Mouse (Mus musculus) midbrain, embryonic 11.5 days (tissue): ENCODE data around the gene 1700067P10Rik. TPM values are rescaled to one million over a fixed set of nuclear protein-coding genes. Genes with fewer than 3 reads are reported as not detected.

Source experiments
- ATAC-seq: fragments of 200-750 bp; cut with Nextera tagmentation; 2 replicates; pipeline ENCODE4 v1.8.0; 2017; ENCODE audit warnings: moderate TSS enrichment, moderate library complexity; ENCODE audit not compliant: low FRiP score
- DNase-seq: peaks from one replicate; pipeline ENCODE4 v3.0.0; 2015; ENCODE audit warnings: low spot score; ENCODE audit errors: missing footprints
- H3K27ac ChIP-seq: fragments of 300-500 bp; sonication (generic); 2 replicates; pipeline ENCODE4 v1.5.1; 2014; ENCODE audit warnings: low read depth, low read length
- H3K27me3 ChIP-seq: fragments of 300-500 bp; sonication (generic); 2 replicates; pipeline ENCODE4 v1.6.1; 2014; ENCODE audit warnings: mild to moderate bottlenecking, low read length, moderate library complexity, mixed read lengths; ENCODE audit not compliant: control insufficient read depth, insufficient read depth
- H3K36me3 ChIP-seq: fragments of 300-500 bp; sonication (generic); 2 replicates; pipeline ENCODE4 v1.6.1; 2014; ENCODE audit warnings: mild to moderate bottlenecking, low read length, moderate library complexity, mixed read lengths; ENCODE audit not compliant: control insufficient read depth, insufficient read depth
- H3K4me1 ChIP-seq: fragments of 300-500 bp; sonication (generic); 2 replicates; pipeline ENCODE4 v1.6.1; 2014; ENCODE audit warnings: low read length; ENCODE audit not compliant: control insufficient read depth, insufficient read depth
- H3K4me2 ChIP-seq: fragments of 300-500 bp; sonication (generic); 2 replicates; pipeline ENCODE4 v1.6.1; 2014; ENCODE audit warnings: mild to moderate bottlenecking, moderate library complexity
- H3K4me3 ChIP-seq: fragments of 300-500 bp; sonication (generic); 2 replicates; pipeline ENCODE4 v1.5.1; 2014; ENCODE audit warnings: low read depth, low read length
- H3K9ac ChIP-seq: fragments of 300-500 bp; sonication (generic); 2 replicates; pipeline ENCODE4 v1.6.1; 2014; ENCODE audit warnings: low read length
- H3K9me3 ChIP-seq: fragments of 300-500 bp; sonication (generic); 2 replicates; pipeline ENCODE4 v1.6.1; 2016; ENCODE audit warnings: low read length; ENCODE audit not compliant: control insufficient read depth
- WGBS: fragments of 180-500 bp; shearing (Covaris S2); extraction: QIAGEN DNeasy Blood & Tissue Kit; methylation state at CpG from one replicate; pipeline ENCODE4 v1.1.7; 2014; 5-methylcytosine and 5-hydroxymethylcytosine counted together
- polyA plus RNA-seq: library from polyadenylated mRNA; unstranded; fragments of >200 nt; fragmentation: Nextera tagmentation; extraction: Ambion mirVana; gene quantifications from 2 replicates; pipeline ENCODE4 v1.2.1, GENCODE M21; 2014

Gene 1700067P10Rik
- not detected in 2 replicates for polyA plus RNA-seq

DNA sequence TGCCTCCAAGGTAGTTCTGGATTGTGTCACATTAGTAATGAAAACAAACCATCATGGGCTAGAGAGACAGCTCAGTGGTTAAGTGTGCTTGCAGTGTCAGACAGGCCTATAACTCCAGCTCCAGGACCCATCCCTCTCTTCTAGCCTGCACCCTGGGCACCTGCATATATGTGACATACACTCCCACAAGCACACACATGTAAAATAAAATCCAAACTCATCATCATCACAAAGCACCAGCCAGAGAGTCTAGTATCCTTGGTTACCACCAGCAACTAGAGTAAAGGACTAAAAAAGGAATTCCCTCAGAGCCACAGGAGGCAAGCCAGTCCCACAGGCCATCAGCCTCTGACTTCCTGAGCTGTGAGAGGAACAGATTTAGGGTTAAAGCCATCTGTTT is at the start of gene 1700067P10Rik:
TSS of gene 1700067P10Rik (plus strand) at position 301 of the 400 bp plus-strand sequence.
- H3K9me3 ChIP-seq, result peaks cover 4% of the 10 kb centered on the region; the same call in 1 of the 2 replicates
- ATAC-seq, result no peak
- no peaks in the 10 kb centered on the region for H3K36me3 ChIP-seq
- no peak for DNase-seq
- H3K4me3 ChIP-seq, result no peak within 1 kb of the TSS
- H3K9ac ChIP-seq, result no peak within 1 kb of the TSS
- H3K4me1 ChIP-seq, result no peaks in the 10 kb centered on the region
- no peak within 1 kb of the TSS for H3K4me2 ChIP-seq
- H3K27me3 ChIP-seq, result peaks cover 4% of the 10 kb centered on the region
- H3K27ac ChIP-seq, result no peak within 1 kb of the TSS

DNA sequence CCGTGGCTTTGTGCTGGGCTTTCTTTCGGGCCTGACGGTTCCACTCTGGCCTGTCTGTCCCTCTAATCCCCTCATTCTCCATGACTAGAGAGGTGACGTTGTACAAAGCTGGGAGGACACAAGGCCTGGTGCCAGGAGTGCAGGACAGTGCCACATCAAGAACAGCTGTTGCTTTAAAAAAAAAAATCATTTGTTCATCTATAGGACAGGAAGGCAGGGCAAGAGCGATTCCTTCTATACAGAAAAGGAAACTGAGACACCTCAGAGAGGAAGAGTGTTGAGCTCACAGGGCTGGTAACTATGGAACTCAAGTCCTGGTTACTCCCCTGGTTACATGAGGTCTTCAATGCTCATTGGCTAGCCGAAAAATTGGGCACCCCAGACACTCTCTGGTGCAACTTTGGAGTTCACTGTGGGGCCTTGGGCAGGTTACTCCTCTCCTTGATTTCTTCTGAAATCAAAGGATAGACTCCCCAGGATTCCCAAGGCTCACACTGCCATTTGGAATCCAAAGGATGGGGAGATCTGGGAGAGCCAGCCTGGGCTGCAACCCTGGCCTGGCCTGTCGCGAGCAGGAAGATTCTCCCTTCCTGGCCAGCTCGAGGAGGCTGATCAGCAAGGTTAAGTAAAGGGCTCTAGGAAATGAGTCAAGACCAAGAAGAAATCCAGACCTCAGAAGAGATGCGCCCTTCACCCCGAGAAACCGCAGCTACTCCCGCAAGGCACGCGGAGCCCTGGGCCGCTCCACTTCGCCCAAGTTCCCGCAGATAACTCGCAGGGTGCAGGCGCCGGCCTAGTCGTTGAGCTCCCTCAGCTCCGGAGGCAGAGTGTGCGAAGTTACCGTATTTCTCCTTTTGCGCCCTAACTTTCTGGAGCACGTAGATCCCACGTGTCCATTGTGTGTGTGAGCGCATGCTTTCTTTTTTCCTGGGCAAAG is 47.5 kb upstream of the 1700067P10Rik start:
- peak overlapping the region; percentile 24; the same call in 1 of the 2 replicates for H3K9ac ChIP-seq
- peak overlapping the region; percentile 13; the same call in 1 of the 2 replicates for H3K4me2 ChIP-seq
- 2% methylated on average over 29 of the region's 29 CpGs for WGBS
- 0 out of 2 replicates have a peak, but pooled peaks cover 3% of the 10 kb centered on the region for H3K27me3 ChIP-seq
- no peaks in the 10 kb centered on the region for H3K9me3 ChIP-seq
- ATAC-seq (peak; percentile 73), DNase-seq (peak; percentile 98)
- H3K27ac ChIP-seq, result peak overlapping the region; percentile 79
- H3K36me3 ChIP-seq, result no peaks in the 10 kb centered on the region
- peaks cover 18% of the 10 kb centered on the region for H3K4me1 ChIP-seq
- no peak overlapping the region for H3K4me3 ChIP-seq

DNA sequence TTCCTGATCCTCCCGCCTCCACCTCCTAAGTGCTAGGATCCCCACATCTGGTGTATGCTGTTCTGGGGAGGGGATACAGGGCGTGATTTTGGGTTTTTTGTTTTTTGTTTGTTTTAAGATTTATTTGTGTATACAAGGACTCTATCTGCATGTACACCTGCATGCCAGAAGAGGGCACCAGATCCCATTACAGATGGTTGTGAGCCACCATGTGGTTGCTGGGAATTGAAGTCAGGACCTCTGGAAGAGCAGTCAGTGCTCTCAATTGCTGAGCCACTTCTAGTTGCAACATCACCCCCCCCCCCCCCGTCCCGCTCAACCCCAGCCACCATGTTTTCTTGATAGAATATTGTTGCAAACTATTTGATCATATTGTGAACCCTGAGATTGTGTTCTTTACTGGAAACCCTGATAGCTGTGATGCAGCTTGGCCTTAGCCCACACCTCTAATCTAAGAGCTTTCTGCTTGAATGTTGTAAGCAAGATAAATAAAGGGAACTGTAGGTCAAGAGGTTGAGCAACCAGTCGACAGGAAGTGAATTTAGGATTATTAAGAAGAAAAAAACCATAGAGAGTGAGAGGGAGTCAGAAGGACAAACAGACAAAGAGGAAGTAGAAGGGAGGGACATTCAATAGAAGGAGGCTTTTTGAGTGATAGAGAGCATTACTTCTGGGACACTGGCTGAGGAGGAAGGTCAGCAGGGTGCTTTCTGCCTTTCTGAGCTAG is 45.8 kb upstream of the 1700067P10Rik start:
- WGBS, result 69% methylated on average over 5 of the region's 5 CpGs
- peaks cover 18% of the 10 kb centered on the region for H3K4me1 ChIP-seq
- H3K4me2 ChIP-seq, result no peak overlapping the region
- H3K27ac ChIP-seq, result no peak overlapping the region
- no peaks in the 10 kb centered on the region for H3K9me3 ChIP-seq
- no peaks in the 10 kb centered on the region for H3K36me3 ChIP-seq
- no peak overlapping the region for H3K9ac ChIP-seq
- H3K4me3 ChIP-seq, result no peak overlapping the region
- 0 out of 2 replicates have a peak, but pooled peaks cover 3% of the 10 kb centered on the region for H3K27me3 ChIP-seq
- no peak for ATAC-seq
- DNase-seq, result no peak

DNA sequence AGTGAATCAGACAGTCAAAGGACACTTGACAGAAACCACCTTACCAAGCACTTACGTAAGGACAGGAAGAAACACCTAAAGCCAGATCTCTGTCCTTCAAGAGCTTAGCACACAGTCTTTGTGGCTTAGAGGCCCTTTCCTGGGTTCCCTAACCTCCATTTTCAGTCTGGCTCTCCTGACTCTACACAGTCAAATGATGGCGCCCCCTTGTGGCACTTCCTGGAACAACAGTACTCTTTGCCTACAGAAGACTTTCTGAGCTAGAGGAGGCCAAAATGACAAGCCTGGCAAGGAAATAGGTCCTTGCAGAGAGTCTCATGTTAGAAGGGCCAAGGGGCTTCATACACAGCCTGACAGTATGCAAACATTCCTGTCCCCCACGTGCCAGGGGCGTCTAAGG is 43.5 kb upstream of the 1700067P10Rik start:
- H3K27me3 ChIP-seq, result no peaks in the 10 kb centered on the region
- ATAC-seq (no peak), DNase-seq (peak; percentile 98)
- H3K27ac ChIP-seq, result no peak overlapping the region
- no peak overlapping the region for H3K4me2 ChIP-seq
- H3K36me3 ChIP-seq, result no peaks in the 10 kb centered on the region
- no peak overlapping the region for H3K9ac ChIP-seq
- no peak overlapping the region for H3K4me3 ChIP-seq
- no peaks in the 10 kb centered on the region for H3K9me3 ChIP-seq
- WGBS, result 33% methylated on average over 4 of the region's 4 CpGs
- H3K4me1 ChIP-seq, result peaks cover 9% of the 10 kb centered on the region

DNA sequence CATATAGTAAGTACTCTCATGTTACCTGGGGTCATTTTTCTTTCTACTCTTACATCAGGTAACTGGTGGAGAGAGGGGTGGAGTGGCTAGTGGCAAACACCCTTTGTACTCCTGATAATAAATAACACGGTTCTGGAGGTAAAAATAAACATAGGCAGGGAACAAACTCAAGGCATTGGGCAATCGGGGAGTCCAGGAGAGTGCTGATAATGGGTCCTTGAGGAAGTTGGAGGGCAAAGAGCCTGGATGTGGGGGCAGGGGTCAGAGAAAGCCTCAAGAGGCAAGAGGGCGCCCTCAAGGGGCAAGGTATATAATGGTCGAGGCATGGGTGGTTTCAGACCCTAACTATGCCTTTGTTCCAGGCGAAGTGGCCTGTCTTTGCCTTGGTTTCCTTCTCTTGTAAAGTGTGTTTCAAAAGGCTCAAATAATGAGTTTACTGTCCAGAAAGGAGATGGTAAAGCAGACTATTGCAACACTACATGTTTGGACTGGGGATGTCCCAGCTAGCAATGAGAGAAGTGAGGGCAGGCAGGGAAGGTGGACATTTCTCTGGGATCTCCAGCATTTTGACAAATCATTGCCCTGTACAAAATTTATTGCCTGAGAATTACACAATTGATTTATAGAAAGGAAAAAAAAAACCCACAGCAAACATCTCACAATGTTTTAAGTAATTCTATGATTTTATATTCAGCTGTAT is 37.3 kb upstream of the 1700067P10Rik start:
- no peak for ATAC-seq
- 79% methylated on average over 5 of the region's 5 CpGs for WGBS

DNA sequence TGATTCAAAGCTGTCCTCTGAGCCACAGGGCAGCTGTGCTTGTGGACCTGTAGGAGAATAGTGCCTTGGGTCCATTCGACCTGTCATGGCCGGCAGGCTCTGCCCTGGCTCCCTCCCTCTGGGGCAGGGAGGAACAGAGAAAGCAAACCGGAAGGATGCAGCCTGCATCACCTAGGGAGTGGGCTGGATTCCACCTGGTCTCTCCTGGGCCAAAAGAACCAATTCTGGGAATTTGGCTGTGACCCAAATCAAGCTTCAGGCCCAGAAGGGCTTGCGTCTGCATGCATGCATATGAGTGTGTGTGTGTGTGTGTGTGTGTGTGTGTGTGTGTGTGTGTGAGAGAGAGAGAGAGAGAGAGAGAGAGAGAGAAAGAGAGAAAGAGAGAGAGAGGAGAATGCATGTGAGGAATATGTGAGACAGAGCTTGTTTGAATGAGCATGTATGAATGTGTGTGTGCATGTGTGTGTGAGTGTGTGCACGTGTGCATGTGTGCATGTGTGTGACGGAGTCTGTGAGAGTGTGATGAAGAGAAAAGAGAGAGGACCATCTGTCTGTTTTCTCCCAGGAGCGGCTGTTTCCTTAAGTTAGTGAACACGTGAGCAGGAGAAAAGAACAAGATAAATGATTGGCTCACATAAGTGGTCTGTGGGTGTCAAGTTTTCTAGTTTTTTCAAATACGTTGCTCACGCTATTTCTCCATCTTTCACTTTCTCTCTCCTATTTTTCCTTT is 36.6 kb upstream of the 1700067P10Rik start:
- no peak overlapping the region for H3K4me2 ChIP-seq
- no peak overlapping the region for H3K27ac ChIP-seq
- H3K36me3 ChIP-seq, result no peaks in the 10 kb centered on the region
- H3K27me3 ChIP-seq, result peaks cover 6% of the 10 kb centered on the region
- peaks cover 12% of the 10 kb centered on the region for H3K4me1 ChIP-seq
- no peaks in the 10 kb centered on the region for H3K9me3 ChIP-seq
- H3K9ac ChIP-seq, result no peak overlapping the region
- 79% methylated on average over 10 of the region's 10 CpGs for WGBS
- H3K4me3 ChIP-seq, result no peak overlapping the region
- no peak for DNase-seq
- no peak for ATAC-seq

More for the DNA sequence above, 37.3 kb upstream of the 1700067P10Rik start:
- Histone ChIP-seq H3K9ac (no peak overlapping the region), H3K9me3 (no peaks in the 10 kb centered on the region), H3K27me3 (peaks cover 6% of the 10 kb centered on the region), H3K4me3 (no peak overlapping the region), H3K4me1 (peaks cover 5% of the 10 kb centered on the region), H3K36me3 (no peaks in the 10 kb centered on the region), H3K27ac (no peak overlapping the region), H3K4me2 (no peak overlapping the region)
- DNase-seq, result no peak

DNA sequence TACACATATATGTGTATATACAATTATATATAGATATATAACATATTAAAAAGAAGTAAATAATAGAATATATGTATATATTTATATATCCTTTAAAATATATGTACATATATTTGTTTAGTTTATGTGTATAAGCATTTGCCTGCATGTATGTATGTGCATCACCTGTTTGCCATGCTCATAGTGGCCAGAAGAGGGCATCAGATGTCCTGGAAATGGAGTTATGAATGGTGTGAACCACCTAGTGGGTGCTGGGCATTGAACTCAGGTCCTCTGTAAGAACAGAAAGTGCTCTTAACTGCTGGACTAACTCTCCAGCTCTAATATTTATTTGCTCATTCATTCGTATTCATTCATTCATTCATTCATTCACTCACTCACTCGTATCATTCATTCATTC is 35.5 kb upstream of the 1700067P10Rik start:
- Histone ChIP-seq H3K27me3 (peaks cover 10% of the 10 kb centered on the region), H3K9me3 (no peaks in the 10 kb centered on the region), H3K4me2 (no peak overlapping the region), H3K36me3 (no peaks in the 10 kb centered on the region), H3K9ac (no peak overlapping the region), H3K4me1 (peaks cover 14% of the 10 kb centered on the region), H3K4me3 (no peak overlapping the region), H3K27ac (no peak overlapping the region)
- WGBS, result 85% methylated on average over 2 of the region's 2 CpGs
- no peak for ATAC-seq
- DNase-seq, result no peak

DNA sequence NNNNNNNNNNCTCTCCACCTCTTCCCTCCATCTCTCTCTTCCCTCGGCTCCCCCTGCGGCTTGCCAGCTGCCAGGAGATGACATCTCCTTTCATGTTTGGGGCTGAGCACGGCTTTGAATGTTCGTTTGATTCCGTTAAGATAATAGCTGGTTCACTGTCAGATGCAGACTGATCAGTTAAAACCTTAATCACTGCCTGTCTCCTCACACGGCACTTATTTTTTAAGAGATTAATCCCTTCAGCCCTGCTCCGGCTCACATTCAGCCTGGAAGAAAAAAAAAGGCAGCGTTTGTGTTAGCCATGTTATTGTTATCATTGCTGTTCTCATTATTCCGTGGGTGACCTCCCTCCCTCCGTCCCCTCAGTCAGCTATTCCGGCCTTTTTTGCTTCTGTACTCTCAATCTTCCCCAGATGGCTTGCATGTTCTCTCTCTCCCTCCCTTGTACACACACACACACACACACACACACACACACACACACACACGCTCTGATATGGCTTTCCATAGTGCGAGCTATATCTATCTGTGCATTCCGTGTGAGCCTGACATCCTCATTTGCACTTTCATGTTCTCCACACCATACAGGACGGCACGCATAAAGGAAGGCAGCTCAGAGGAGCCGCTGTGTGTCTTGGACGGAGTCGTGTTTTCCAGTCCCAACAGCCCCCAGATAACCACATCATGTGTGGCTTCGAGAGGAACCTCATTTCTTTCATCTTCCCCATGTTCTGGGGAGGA is 33.9 kb upstream of the 1700067P10Rik start:
- H3K9ac ChIP-seq, result peak overlapping the region; percentile 40; the same call in 1 of the 2 replicates
- H3K27me3 ChIP-seq, result peaks cover 10% of the 10 kb centered on the region
- no peak overlapping the region for H3K27ac ChIP-seq
- 36% methylated on average over 20 of the region's 20 CpGs for WGBS
- ATAC-seq (no peak), DNase-seq (no peak)
- H3K4me3 ChIP-seq, result no peak overlapping the region
- H3K9me3 ChIP-seq, result no peaks in the 10 kb centered on the region
- H3K4me1 ChIP-seq, result peaks cover 14% of the 10 kb centered on the region
- H3K36me3 ChIP-seq, result no peaks in the 10 kb centered on the region
- peak overlapping the region; percentile 13; the same call in 1 of the 2 replicates for H3K4me2 ChIP-seq
